Mouse (Mus musculus): ENCODE measurements at regions not wholly inside any gene's neighbourhood (a gene's known extent, or its start where the extent isn't known, plus 50 kb on each side); places are given as distances from the start of the nearest gene placed in this dataset.

DNA sequence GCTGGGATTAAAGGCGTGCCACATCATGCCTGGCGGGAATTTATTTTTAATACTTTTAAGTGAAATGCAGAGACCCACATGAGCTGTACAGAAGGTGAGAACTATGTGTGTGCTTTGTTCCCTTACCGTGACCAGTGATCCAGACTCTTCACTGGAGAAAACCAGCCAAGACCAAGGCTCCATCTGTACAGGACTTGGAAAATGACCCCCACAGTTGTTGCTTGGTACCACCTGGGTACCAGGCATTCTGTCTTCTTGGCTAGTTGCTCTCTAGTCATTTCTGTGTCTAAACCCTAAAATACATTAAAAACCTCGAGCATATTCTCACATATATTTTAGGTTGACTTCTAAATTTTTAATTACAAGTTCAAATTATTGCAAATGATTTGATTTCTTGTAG is 491.5 kb upstream of the Nox3 start:
- ATAC-seq (ENCODE audit: extremely low read depth, insufficient number of reproducible peaks, low FRiP score, poor library complexity, severe bottlenecking): no peak

DNA sequence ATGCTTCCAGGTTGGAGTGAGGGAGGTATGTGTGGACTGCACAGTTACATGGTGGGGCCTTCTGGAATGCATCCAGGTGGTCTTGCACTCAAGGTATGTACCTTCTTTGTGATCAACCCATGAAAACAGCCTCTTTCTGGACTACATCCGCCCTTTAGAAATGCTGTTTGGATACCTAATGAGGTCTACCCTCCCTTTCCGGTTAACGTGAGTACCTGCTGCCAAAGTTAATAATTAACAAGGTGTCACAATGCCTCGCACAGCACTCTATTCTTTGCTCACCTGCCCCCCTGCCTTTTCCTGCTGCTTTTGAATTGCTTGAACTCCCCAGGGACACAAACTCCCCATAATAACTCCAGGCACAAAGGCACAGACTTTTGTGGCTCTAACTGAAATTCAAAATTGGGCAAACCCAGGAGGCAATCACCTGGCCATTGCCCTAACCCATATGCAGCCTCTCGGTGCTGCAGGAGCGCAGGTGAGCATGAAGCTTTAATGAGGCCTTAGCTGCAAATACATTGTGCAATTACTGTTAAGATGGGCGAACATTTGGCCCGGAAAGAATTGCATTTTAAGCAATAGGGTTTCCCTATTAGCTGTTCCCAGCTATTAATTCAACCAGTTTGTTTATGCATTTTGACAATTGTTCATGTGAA is 500.9 kb upstream of the Nox3 start:
- no peak for ATAC-seq (ENCODE audit: extremely low read depth, insufficient number of reproducible peaks, low FRiP score, poor library complexity, severe bottlenecking)

DNA sequence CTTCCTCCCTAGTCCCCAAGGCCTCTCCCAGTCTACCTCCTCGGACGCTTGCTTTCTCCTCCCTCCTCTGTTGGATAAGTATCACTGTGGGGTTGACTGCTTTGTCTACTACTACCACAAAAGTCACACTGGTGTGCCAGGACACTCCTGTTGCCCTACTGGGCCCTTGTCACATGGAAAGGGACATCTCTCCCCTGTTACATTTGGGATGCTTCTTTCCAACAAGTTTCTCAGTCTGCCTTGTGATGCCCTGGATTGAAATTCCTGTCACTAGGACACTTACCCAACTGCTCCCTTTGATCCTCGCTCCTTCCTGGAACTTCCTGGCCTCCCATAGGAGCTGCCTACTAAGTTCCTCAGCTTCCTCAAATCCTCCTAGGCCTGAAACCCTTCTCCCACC is 501.9 kb upstream of the Nox3 start:
- no peak for ATAC-seq (ENCODE audit: extremely low read depth, insufficient number of reproducible peaks, low FRiP score, poor library complexity, severe bottlenecking)

DNA sequence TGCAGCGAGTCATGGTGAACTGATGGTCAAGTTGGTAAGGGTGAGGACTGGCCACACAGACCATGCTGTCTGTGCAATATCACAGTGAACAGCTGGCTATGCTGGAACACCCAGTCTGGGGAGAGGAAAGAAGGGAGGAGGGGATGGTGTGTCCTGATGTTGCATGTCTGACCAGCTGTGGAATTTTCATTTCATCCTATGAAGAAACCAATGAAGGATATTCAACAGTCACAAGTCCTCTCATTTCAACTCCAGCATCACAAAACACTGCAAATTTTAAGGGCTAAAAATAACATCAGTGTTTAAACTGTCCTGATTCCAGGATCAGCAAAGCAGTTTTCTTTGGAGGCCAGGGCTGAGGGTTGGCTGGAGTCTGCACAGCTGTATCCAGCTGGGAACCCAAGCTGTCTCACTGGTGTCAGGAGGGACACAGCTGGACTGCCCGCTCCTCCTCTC is 503.7 kb upstream of the Nox3 start:
- no peak for ATAC-seq (ENCODE audit: extremely low read depth, insufficient number of reproducible peaks, low FRiP score, poor library complexity, severe bottlenecking)

DNA sequence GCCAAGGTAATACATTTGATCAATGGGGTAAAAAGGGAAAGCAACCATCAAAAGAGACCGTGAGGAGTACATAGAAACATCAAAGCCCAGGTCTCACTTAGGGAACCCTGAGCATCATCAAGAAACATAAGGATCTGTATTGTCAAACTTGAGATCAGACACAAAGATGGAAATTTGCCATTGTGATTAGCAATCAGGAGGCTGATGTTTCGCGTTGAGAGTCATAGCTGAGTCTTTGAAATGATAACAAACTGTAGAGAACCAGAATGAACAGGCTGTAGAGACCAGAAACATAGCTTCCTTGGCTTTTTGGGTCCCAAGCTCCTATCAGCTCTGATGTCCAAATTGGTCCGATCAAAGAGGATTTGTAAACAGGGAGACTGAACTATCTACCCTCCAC is 505.2 kb upstream of the Nox3 start:
- no peak for ATAC-seq (ENCODE audit: extremely low read depth, insufficient number of reproducible peaks, low FRiP score, poor library complexity, severe bottlenecking)

DNA sequence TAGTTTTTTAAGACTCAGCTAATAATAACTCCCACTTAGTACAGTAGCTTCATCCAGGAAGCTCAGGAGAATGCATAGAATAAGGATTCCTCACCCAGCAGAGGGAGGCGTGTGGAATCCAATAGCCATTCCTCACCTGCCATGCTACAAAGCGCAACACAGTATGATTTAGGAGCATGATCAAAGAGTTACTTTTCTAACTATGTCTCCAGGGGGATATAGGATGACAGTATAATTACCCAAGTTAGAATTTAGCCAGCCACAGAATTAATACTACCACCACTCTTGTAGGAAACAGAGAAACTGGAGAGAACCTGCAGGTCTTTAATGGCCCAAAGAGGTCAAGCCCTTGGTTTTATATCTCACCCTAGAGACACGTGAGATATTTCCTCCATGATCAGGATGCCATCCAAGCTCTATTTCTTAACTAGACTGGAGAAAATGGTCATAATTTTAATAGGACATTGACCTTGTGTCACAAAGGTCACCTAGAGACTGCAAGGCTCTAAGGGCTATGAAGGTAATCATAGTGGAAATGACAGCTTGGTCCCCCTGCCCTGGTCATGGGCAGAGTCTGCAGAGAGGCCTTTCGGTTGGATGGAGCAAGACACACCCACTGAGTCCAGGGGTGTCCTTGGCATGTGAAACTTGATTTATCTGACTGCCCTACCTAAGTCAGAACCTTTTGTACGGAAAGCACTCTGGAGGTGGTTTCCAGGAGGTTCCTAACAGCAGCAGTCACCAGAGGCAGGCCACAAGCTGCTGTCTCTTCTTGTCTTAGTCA is 512.3 kb upstream of the Nox3 start:
- ATAC-seq (ENCODE audit: extremely low read depth, insufficient number of reproducible peaks, low FRiP score, poor library complexity, severe bottlenecking): no peak

DNA sequence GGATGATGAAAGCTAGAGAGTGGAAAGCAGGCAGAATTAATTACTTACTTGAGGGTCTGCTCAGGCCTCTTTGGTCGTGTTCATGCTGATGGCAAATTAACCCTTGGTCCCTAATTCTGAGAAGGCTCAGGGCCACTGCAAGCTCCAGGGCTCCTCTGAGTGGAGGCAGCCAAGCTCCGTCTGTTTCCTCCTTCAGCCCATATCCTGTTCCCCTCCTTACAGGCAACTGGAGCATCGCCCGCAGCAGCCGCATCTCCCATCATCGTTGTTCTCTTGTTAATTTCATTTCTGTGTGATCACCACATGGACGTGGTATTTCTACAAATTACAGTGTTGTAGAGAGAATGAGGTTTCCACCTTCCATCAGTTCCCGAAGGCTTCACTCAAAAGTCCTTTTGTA is 513.6 kb upstream of the Nox3 start:
- ATAC-seq (ENCODE audit: extremely low read depth, insufficient number of reproducible peaks, low FRiP score, poor library complexity, severe bottlenecking): no peak

DNA sequence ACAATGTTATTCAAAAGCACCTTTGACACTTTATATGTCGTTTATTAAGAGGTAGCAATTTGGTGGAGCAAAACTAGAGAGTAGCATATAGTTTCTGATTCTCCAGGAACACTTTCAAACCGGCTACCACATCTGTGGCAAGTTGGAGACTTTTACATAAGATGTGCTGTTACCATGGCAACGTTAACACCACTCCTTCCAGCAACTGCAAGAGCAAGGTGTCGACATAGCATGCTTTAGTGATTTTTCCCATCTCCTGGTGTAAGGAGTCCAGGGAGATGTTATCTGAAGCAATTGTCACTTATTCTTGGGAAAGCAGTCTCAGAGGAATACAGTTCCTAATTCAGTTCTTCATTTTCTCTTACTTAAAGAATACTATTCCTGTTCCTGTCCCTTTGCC is 516.5 kb upstream of the Nox3 start:
- ATAC-seq (ENCODE audit: extremely low read depth, insufficient number of reproducible peaks, low FRiP score, poor library complexity, severe bottlenecking): no peak

DNA sequence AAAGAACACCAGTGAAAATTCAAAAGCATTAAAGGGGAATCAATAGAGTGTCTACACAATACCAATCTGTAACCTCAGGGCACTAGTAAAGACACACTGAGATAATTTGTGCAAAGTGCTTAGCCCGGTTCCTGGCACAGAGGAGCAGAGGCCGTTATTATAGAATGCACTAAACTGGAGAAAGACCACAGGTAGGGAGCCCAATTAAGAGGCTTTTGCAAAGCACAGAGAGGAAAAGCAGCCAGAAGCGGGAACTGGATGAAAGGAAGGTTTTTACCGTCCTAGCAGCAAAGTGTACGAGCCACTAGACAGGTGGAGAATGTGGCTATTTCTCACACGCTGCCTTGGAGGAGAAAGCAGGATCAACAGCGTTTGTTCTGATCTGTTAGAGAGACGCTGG is 518.9 kb upstream of the Nox3 start:
- ATAC-seq (ENCODE audit: extremely low read depth, insufficient number of reproducible peaks, low FRiP score, poor library complexity, severe bottlenecking): no peak

DNA sequence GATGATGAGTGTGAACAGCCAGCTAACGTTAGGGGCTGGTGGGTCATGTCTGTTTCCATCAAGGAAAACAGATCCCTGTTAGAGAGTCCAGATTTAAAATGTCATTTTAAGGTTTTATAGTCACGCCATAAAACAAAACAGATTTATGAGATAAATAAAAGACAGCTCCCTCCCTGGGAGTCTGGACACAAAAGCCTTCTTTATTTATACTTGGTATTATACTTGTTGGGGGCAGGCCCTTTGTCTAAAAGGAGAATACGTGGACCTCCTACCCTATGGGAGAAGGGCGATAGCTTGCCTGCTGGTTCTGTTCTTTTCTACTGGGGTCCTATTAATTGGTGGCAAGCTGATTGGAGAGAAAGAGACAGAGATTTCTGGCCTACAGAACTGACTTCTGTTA is 520.1 kb upstream of the Nox3 start:
- ATAC-seq (ENCODE audit: extremely low read depth, insufficient number of reproducible peaks, low FRiP score, poor library complexity, severe bottlenecking): no peak

DNA sequence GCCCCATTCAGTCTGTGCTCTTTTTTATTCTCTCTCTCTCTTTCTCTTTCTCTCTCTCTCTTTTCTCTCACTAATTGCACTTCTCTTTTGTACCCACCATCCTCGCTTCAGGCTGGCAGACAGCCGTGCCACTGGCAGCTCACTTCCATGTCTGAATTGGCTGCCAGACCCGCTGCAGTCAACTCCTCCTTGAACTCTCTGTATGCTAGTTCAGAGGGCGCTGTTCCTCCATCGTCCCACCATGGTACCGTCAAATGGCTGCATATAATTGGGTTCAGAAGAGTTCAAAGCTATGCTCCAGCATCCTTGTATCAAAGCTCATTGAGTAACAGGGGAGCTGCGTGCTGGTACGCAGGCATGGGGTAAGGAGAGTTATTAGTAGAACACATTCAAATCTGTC is 520.7 kb upstream of the Nox3 start:
- no peak for ATAC-seq (ENCODE audit: extremely low read depth, insufficient number of reproducible peaks, low FRiP score, poor library complexity, severe bottlenecking)

DNA sequence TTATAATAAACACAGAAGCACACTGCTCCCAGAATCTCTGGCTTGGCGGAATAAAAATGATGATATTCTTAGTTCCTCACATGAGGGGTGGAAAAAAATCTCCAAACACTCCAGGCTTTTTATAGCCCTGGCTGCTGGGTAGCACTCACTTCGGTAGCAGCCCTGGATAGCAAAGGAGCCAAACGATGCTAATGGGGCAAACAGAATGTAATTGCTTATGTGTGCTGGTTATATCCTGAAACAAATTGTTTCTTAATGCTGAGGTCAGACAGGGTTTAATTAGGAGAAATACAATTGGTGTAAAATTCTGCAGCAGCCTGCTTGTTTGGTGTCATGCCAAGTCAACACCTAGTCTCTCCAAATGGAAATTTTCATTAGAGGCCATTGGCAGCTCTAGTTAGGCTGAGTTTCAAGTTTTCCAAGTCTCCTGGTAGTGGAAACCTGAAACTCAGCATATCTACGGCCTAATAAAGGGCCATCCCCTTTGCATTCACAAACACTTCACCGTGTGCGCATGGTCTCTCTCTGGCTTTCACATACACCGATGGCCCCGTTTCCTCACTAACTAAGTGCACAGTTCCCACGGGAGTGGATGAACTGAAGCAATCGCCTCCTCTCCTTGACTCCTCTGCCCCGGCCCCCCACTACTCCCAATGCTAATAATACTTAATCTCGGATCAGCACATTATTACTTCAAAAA is 524.8 kb upstream of the Nox3 start:
- ATAC-seq (ENCODE audit: extremely low read depth, insufficient number of reproducible peaks, low FRiP score, poor library complexity, severe bottlenecking): no peak

DNA sequence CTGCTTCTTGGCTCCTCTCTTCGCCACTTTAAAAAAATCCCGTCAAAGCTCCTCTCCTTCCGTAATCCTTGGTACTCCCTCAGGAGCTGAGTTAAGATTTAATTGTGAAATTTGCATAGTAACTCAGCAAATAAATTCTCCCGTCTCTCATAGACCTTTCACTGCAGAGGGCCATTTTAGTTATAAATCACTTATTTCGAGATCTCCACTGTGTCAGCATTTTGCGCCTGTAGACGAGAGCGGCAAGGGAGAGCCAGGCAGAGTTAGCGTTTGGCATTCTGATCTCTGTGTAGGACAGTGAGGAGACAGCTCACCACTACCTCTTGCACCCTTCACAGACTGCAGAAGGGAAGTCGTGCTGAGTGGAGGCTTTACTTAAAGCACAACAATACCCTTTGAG is 531.8 kb upstream of the Nox3 start:
- no peak for ATAC-seq (ENCODE audit: extremely low read depth, insufficient number of reproducible peaks, low FRiP score, poor library complexity, severe bottlenecking)

DNA sequence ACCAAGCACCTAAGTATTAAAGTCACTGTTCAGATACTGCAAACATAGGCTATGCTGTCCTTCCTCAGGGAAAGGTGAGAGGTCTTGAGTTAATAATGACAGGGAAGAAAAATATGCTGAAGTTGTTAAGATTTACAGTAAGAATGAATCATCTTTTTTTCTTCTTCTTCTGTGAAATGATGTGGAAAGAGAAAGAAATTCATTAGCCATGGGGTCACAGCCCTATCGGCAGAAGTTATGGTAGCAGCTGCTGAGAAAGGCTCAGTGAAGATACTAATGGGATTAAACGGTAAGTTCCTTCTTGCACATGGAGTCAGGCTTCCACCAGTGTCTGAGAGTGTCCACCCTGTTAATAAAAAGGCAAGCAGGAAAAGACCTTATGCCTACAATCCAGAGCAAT is 533.9 kb upstream of the Nox3 start:
- no peak for ATAC-seq (ENCODE audit: extremely low read depth, insufficient number of reproducible peaks, low FRiP score, poor library complexity, severe bottlenecking)

DNA sequence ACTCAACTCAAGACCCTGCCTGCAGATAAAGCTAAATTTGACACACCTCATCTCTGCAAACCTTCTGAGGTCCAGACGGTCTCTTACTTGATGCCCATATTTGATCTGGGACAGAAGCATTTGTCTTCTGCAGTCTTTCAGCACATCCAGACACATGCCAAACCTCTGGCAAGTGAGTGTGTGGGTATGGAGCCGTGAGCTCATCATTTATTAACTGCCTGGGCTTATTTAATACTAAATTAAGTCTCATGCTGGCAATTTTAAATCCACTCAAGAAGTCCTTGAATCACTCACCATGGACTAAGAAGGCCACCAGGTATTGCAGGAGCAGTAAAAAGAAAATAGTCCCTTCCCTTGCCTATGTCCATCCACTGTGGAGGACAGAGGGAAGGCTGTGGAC is 554.4 kb upstream of the Nox3 start:
- no peak for ATAC-seq (ENCODE audit: extremely low read depth, insufficient number of reproducible peaks, low FRiP score, poor library complexity, severe bottlenecking)

DNA sequence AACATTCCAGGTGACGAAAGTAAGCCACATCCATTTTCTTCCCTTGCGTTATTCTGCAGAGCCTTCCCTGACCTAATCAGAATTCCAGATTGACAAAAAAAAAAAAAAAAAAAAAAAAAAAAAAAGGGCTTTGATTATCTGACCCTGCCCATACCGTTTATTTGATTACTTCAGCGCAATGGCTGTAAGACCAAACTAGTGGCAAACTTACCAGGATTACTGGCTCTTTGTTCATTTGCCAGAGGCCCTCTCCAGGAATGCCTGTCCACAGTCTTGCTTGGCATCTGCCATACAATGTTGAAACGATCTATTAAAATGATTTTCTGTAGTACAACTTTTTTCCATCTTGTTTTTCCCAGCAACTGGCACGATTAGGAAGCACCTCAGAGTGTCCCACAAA is 569.4 kb upstream of the Nox3 start:
- no peak for ATAC-seq (ENCODE audit: extremely low read depth, insufficient number of reproducible peaks, low FRiP score, poor library complexity, severe bottlenecking)

DNA sequence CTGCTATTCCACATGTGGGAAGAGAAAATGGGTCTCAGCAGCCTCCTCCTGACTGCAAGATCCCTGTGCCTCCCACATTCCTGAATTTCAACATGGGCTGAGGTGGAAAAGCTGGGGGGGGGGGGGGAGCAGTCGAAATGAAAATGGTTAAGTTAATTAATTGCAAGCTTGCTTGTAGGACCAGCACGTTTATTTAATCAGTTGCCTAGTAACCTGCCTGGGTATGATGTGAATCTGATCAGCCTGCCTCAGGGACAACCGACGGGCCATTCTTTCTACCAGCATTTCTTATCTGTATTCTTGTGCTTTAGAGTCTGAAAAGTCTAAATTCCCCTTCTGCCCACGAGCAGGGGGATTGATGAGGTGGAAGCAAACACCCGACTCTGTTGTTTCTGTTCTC is 569.9 kb upstream of the Nox3 start:
- no peak for ATAC-seq (ENCODE audit: extremely low read depth, insufficient number of reproducible peaks, low FRiP score, poor library complexity, severe bottlenecking)

DNA sequence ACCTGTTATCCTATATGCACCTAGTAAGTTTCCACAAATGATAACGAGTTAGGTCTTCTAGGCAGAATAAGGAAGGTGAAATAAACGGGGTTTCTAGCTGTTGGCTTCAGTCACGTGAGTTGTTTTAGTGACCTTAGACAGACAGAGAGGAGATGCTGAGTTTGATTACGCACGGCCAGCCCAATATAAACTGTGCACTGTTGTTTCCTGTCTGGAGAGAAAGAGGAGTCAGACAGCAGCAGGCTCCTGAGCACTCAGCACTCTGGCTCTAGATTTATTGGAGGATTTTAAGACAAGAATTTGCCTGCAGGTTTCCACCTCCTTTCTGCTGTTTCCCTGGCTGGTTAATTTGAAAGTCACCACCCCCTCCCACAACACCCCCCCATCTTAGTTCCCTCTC is 570.4 kb upstream of the Nox3 start:
- ATAC-seq (ENCODE audit: extremely low read depth, insufficient number of reproducible peaks, low FRiP score, poor library complexity, severe bottlenecking): no peak

DNA sequence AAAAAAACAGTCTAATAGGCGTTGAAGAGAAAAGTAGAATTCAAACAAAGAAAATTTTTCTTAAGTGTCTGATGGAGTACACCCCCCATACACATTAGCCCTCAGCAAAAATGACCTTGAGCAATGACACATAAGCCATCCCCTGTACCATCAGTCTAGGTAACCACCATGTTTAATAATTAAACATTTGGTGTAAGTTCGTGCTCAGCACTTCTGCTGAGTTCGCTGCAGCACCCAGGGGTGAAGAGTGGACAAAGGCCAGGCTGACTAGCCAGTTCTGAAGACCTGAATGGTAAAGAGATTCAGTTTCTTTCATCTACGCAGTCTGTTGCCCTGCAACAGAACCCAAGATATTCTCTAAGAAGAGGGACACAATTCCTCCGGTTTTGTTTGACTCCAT is 572.3 kb upstream of the Nox3 start:
- ATAC-seq (ENCODE audit: extremely low read depth, insufficient number of reproducible peaks, low FRiP score, poor library complexity, severe bottlenecking): no peak

DNA sequence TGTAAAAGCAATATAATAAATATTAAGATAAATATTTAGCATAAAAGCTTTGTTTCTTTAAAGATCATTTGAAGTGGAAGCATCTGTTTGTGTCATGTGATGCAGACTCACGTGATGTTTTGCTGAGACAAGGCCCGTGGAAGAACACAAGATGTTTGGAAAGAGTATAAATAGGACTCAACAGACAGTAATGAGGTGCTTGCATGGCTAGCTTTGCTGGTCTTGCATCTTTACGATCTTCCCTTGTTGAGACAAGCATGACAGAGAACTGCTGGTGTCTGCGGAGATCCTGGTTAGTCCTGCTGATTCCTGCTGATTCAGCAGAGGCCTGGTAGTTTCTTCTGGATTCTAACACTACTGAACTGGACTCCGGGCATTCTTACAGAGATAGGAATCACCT is 576.4 kb upstream of the Nox3 start:
- ATAC-seq (ENCODE audit: extremely low read depth, insufficient number of reproducible peaks, low FRiP score, poor library complexity, severe bottlenecking): no peak

All from neutrophil, adult 5-6 weeks (primary cell).